Mouse (Mus musculus) heart, postnatal 0 days (tissue): ENCODE results near the gene Apc2. TPM values are rescaled to one million over a fixed set of nuclear protein-coding genes. Genes with fewer than 3 reads are reported as not detected.
A peak's percentile ranks its signal among the peaks of the same experiment; 100 is the strongest.

Experiments used
- ATAC-seq: fragments of 200-750 bp; cut with Nextera tagmentation; 2 replicates; pipeline ENCODE4 v1.8.0; 2017; ENCODE audit warnings: low read depth, moderate number of reproducible peaks, moderate library complexity; ENCODE audit not compliant: insufficient read depth
- DNase-seq: peaks from one replicate; pipeline ENCODE4 v3.0.0-alpha.2; 2016; ENCODE audit warnings: low spot score
- H3K27ac ChIP-seq: fragments of 300-500 bp; sonication (generic); 2 replicates; pipeline ENCODE4 v1.5.1; 2014; ENCODE audit warnings: low read depth, mild to moderate bottlenecking
- H3K27me3 ChIP-seq: fragments of 300-500 bp; sonication (generic); 2 replicates; pipeline ENCODE4 v1.6.1; 2014; ENCODE audit warnings: low read length, mixed read lengths; ENCODE audit not compliant: control insufficient read depth, insufficient read depth
- H3K36me3 ChIP-seq: fragments of 300-500 bp; sonication (generic); replicated peaks from 2 replicates; pipeline ENCODE4 v1.6.1; 2014; ENCODE audit warnings: low read length, mixed read lengths; ENCODE audit not compliant: control insufficient read depth, insufficient read depth
- H3K4me1 ChIP-seq: fragments of 300-500 bp; sonication (generic); 2 replicates; pipeline ENCODE4 v1.6.1; 2014; ENCODE audit warnings: antibody characterized with exemption; ENCODE audit not compliant: control insufficient read depth, insufficient read depth
- H3K4me2 ChIP-seq: fragments of 300-500 bp; sonication (generic); 2 replicates; pipeline ENCODE4 v1.6.1; 2014; ENCODE audit warnings: low read depth, mild to moderate bottlenecking, low read length, moderate library complexity
- H3K4me3 ChIP-seq: fragments of 300-500 bp; sonication (generic); 2 replicates; pipeline ENCODE4 v1.5.1; 2014; ENCODE audit warnings: low read depth, low read length
- H3K9ac ChIP-seq: fragments of 300-500 bp; sonication (generic); replicated peaks from 2 replicates; pipeline ENCODE4 v1.6.1; 2014; ENCODE audit warnings: low read depth, low read length, mixed read lengths
- H3K9me3 ChIP-seq: fragments of 300-500 bp; sonication (generic); replicated peaks from 2 replicates; pipeline ENCODE4 v1.6.1; 2016; ENCODE audit warnings: low read length; ENCODE audit not compliant: control insufficient read depth
- CTCF ChIP-seq: IDR thresholded peaks from 2 replicates; pipeline ENCODE4 v1.5.1; 2016; ENCODE audit warnings: antibody characterized with exemption, control low read depth, low read depth
- EP300 ChIP-seq: IDR thresholded peaks from 2 replicates; pipeline ENCODE4 v1.6.1; 2016; ENCODE audit warnings: antibody characterized with exemption, low read depth
- WGBS: fragments of 180-500 bp; shearing (Covaris S2); extraction: QIAGEN DNeasy Blood & Tissue Kit; methylation state at CpG from one replicate; pipeline ENCODE4 v1.1.7; 2014; 5-methylcytosine and 5-hydroxymethylcytosine counted together
- polyA plus RNA-seq: library from polyadenylated mRNA; unstranded; fragments of >200 nt; fragmentation: Nextera tagmentation; extraction: Ambion mirVana; gene quantifications from 2 replicates; pipeline ENCODE4 v1.2.1, GENCODE M21; 2015
- total RNA-seq: library from RNA; depleted of rRNA; stranded (reverse); fragments of >200 nt; gene quantifications from 2 replicates; pipeline ENCODE4 v1.2.3, GENCODE M21; 2014; ENCODE audit warnings: low replicate concordance

Gene Apc2
- total and polyA plus RNA-seq, 2 experiments from 2014 or later, result 0.83 to 3.4 TPM

GRCm38 (mm10) chr10:80317011-80317410 lies 21.2 kb downstream of the Apc2 start:
- ATAC-seq, result no peak

DNA sequence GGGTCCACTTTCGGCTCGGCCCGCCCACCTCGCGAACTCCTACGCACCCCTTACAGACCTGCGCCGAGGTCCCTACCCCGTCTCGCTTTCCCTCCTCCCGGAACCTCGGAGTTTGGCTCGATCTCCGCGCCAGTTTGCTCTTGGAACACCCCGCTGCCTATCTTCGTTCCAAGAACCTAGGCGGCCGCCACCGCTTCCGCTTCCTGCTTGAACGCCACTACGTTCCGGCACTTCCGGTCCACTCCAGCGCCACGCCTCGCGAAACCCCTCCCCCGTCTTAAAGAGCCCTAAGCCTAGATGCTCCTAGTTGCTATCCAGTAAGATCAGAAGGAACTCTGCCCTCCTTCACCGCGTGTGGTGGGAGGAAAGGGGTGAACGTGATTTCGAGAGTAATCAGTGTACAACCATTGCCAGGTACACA lies 24.6 kb downstream of the Apc2 start, which contains the start of gene 2310011J03Rik:
Gene 2310011J03Rik, minus strand, starts transcription at position 198 of the 421 bp plus-strand sequence.
- DNase-seq, result peak; percentile 94
- Histone ChIP-seq H3K36me3 (peaks cover 10% of the 10 kb centered on the region), H3K4me1 (peaks cover 30% of the 10 kb centered on the region), H3K4me2 (peak within 1 kb of the TSS; percentile 82), H3K9ac (peak within 1 kb of the TSS; percentile 75), H3K9me3 (no peaks in the 10 kb centered on the region), H3K4me3 (peak within 1 kb of the TSS; percentile 83), H3K27me3 (peaks cover 9% of the 10 kb centered on the region), H3K27ac (peak within 1 kb of the TSS; percentile 79)
- WGBS, result under 1% methylated on average over 34 of the region's 34 CpGs
- TF ChIP-seq EP300 (peak; percentile 66), CTCF (no peak)
- ATAC-seq, result peak; percentile 49; the same call in 1 of the 2 replicates

More at GRCm38 (mm10) chr10:80317011-80317410, 21.2 kb downstream of the Apc2 start:
- peaks cover 39% of the 10 kb centered on the region for H3K27me3 ChIP-seq
- DNase-seq, result no peak
- H3K4me1 ChIP-seq, result peaks cover 34% of the 10 kb centered on the region
- H3K9me3 ChIP-seq, result no peaks in the 10 kb centered on the region
- no peak overlapping the region for H3K27ac ChIP-seq
- no peak overlapping the region for H3K4me2 ChIP-seq
- peaks cover 10% of the 10 kb centered on the region for H3K36me3 ChIP-seq
- no peak for TF ChIP-seq EP300
- H3K9ac ChIP-seq, result no peak overlapping the region
- no peak overlapping the region for H3K4me3 ChIP-seq
- 45% methylated on average over 10 of the region's 10 CpGs for WGBS

DNA sequence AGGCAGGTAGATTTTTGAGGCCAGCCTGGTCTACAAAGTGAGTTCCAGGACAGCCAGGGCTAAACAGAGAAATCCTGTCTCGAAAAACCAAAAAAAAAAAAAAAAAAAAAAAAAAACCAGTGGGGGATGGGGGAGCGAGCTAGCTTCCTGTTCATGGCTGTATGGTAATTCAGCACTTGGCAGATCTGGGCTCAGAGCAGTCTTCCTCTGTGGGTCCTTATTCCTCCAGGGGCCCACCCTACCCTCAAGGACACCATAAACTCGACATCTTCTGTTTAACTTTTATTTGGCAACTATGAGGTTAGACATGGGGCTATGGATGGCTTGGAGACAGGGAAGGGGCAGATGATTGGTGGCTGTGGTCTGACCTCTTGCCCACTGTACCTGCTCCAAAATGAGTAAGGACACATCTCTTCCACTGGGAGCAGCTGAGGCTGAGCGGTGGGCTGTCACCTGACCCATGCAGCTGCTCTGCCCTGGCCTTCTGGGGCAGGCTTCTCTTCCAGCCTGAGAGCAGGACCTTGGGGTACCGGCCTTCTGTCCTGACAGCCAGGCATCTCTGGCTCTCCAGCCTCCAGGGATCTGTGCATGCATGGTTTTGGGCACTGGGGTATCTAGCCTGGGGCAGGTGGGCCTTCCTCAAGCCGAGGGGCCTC lies 25.4 kb downstream of the Apc2 start:
- ATAC-seq, result no peak
- H3K36me3 ChIP-seq, result peaks cover 10% of the 10 kb centered on the region
- peaks cover 22% of the 10 kb centered on the region for H3K4me1 ChIP-seq
- DNase-seq, result no peak
- H3K4me2 ChIP-seq, result no peak overlapping the region
- no peak overlapping the region for H3K9ac ChIP-seq
- H3K9me3 ChIP-seq, result no peaks in the 10 kb centered on the region
- no peak for TF ChIP-seq CTCF
- H3K4me3 ChIP-seq, result no peak overlapping the region
- WGBS, result 70% methylated on average over 6 of the region's 6 CpGs
- no peak overlapping the region for H3K27ac ChIP-seq
- H3K27me3 ChIP-seq, result peaks cover 1% of the 10 kb centered on the region; the same call in 1 of the 2 replicates

DNA sequence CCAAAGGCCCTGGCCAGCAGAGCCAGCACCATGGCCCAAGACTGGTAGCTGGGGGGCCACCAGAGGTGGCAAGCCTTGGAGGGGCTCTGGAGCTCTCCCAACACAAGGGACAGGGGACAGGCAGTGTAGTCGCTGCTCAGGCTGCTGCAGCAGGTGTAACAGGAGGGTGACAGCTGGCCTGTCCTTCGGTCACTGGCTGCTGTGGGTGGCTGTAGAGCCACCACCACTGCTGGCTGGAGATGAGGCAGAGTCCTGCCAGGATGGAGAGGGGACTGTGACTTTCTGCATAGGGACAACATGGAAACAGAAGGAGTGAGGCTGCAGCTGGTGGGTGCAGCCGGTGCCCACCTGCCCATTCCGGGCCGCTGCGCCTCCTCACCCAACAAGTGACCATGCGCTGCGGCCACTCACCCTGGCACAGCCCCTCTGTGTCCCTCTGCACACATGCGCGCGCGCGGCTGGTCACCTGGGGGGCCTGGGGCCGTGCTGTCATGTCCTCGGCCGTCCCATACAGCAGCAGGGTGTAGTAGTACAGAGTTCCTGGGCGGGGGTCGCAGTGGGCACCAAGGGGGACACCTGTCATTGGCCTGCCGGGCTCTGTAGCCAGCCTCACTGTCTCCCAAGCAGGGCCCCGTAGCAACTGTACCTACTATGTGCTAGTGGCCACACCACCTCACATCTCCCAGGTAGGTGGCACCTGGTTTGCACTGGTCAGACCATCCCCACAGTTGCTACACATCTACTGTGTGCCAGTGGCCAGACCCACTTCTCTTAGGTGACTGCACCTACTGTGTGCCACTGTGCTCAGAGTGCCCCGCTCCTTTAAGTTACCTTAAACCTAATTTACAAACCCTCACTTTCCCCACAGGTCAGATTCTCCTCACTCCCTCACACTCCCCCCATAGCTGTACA lies 26.1 kb downstream of the Apc2 start:
- no peak overlapping the region for H3K27ac ChIP-seq
- no peaks in the 10 kb centered on the region for H3K27me3 ChIP-seq
- peaks cover 16% of the 10 kb centered on the region for H3K4me1 ChIP-seq
- no peaks in the 10 kb centered on the region for H3K9me3 ChIP-seq
- WGBS, result 91% methylated on average over 21 of the region's 21 CpGs
- no peak overlapping the region for H3K9ac ChIP-seq
- H3K36me3 ChIP-seq, result peaks cover 10% of the 10 kb centered on the region
- H3K4me3 ChIP-seq, result no peak overlapping the region
- ATAC-seq (no peak), DNase-seq (no peak)
- H3K4me2 ChIP-seq, result no peak overlapping the region
- TF ChIP-seq CTCF, result no peak
- no peak for TF ChIP-seq EP300

DNA sequence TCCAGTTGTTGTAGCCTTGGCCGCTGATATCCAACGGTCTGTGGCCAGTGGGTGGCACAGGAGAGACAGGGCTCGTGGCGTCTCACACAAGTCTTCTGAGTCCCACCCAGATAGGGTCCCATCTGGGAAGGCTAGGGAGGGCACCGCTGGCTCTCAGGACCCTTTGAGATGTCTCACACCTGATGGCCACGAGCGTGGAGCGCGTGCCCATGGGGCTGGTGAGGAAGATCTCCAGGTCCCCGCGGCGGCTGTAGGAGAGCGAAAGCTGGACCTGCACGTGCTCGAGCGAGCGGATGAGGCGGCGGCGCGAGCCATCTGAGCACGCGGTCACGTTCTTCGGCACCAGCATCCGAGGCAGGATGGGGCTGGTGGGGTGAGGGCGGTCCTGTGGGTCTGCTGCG lies 27.0 kb downstream of the Apc2 start:
- Histone ChIP-seq H3K27me3 (no peaks in the 10 kb centered on the region), H3K4me1 (peaks cover 16% of the 10 kb centered on the region), H3K27ac (no peak overlapping the region), H3K4me3 (peak overlapping the region; percentile 55), H3K9me3 (no peaks in the 10 kb centered on the region), H3K4me2 (peak overlapping the region; percentile 87), H3K9ac (0 out of 2 replicates have a peak overlapping the region, but pooled peaks have one; percentile 22), H3K36me3 (peaks cover 10% of the 10 kb centered on the region)
- ATAC-seq (peak; percentile 8; the same call in 1 of the 2 replicates), DNase-seq (no peak)
- TF ChIP-seq EP300 (no peak), CTCF (no peak)
- 7% methylated on average over 27 of the region's 28 CpGs for WGBS
